Mouse (Mus musculus) lung, postnatal 0 days (tissue): Measurements from ENCODE around the gene Fyb.

Source experiments
- CTCF ChIP-seq: IDR thresholded peaks from 2 replicates; pipeline ENCODE4 v1.5.1; 2016; ENCODE audit warnings: antibody characterized with exemption, mild to moderate bottlenecking
- EP300 ChIP-seq: IDR thresholded peaks from 2 replicates; pipeline ENCODE4 v1.6.1; 2016; ENCODE audit warnings: antibody characterized with exemption, mild to moderate bottlenecking, control low read depth

DNA sequence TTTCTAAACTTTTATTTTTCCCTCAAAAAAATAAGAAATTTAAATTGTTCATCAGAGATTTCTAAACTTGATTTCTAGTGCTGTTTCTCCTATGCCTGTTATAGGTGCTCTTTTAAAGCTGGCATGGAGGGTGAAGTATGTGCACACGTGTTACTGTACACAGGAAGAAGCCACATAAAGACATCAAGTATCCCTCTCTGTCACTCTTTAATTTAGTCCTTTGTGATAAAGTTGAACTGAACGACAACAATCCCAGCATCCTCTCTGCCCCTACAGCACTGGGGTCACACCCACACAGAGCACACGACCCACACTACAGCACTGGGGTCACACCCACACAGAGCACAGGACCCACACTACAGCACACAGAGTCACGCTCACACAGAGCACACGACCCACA lies 88.0 kb downstream of the Fyb start:
- no peak for TF ChIP-seq CTCF
- no peak for TF ChIP-seq EP300
